Mouse (Mus musculus) ES-Bruce4 (cell line): ENCODE results near the gene Gpc5. TPM values are rescaled to one million over a fixed set of nuclear protein-coding genes. Genes with fewer than 3 reads are reported as not detected.

Experiments used
- H3K27ac ChIP-seq: 2 replicates; pipeline ENCODE4 v1.5.1; 2012; ENCODE audit warnings: low read length, inconsistent platforms; ENCODE audit not compliant: insufficient read depth
- H3K27me3 ChIP-seq: 2 replicates; pipeline ENCODE4 v1.6.1; 2012; ENCODE audit warnings: mild to moderate bottlenecking, low read length, inconsistent platforms; ENCODE audit not compliant: control insufficient read depth, poor library complexity, insufficient read depth, severe bottlenecking
- H3K36me3 ChIP-seq: 2 replicates; pipeline ENCODE4 v1.6.1; 2012; ENCODE audit warnings: inconsistent platforms, mild to moderate bottlenecking, low read length, moderate library complexity; ENCODE audit not compliant: control insufficient read depth, poor library complexity, insufficient read depth, severe bottlenecking
- H3K4me1 ChIP-seq: one replicate; pipeline ENCODE4 v1.8.1; 2011; ENCODE audit warnings: low read length; ENCODE audit not compliant: control insufficient read depth, insufficient read depth
- H3K4me3 ChIP-seq: 2 replicates; pipeline ENCODE4 v1.5.1; 2011; ENCODE audit warnings: low read depth, mild to moderate bottlenecking, low read length
- H3K9ac ChIP-seq: 2 replicates; pipeline ENCODE4 v1.6.1; 2012; ENCODE audit warnings: low read depth, mild to moderate bottlenecking, inconsistent platforms; ENCODE audit not compliant: poor library complexity, severe bottlenecking
- H3K9me3 ChIP-seq: replicated peaks from 2 replicates; pipeline ENCODE4 v1.6.1; 2012; ENCODE audit warnings: mild to moderate bottlenecking, low read length, inconsistent platforms; ENCODE audit not compliant: control insufficient read depth, poor library complexity, insufficient read depth, severe bottlenecking
- CTCF ChIP-seq: IDR thresholded peaks from one replicate; pipeline ENCODE4 v1.8.1; 2011; ENCODE audit warnings: low read depth, low read length
- EP300 ChIP-seq: IDR thresholded peaks from 2 replicates; pipeline ENCODE4 v1.6.1; 2011; ENCODE audit warnings: low read depth, low read length; ENCODE audit not compliant: insufficient read depth
- POLR2A ChIP-seq: IDR thresholded peaks from one replicate; pipeline ENCODE4 v1.8.1; 2011; ENCODE audit warnings: low read length; ENCODE audit not compliant: insufficient read depth
- polyA plus RNA-seq: library from polyadenylated mRNA; stranded (reverse); fragments of >200 nt; gene quantifications from 2 replicates; pipeline ENCODE4 v1.2.4, GENCODE M21; 2011; ENCODE audit warnings: low read depth; ENCODE audit not compliant: missing spikeins, insufficient read depth, insufficient read length

Gpc5 gene
- polyA plus RNA-seq, 1 experiment = not detected

DNA sequence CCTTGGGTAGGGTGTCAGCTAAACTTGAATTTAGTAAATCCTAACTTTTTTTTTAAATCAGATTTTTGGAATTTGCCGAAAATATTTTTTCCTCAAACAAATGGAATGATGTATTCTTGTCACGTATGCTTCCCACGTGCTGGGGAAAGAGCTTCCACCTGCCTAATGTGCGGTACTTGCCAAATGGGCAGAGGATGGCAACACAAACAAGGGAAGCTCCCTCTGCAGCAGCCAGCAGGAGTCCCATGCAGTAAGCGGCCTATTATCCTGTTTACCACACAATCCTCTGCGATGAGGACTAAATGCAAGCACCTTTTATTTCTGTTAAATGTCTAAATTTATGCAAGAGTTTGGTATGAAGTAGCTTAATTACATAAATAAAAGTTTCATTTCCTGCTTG is 178.4 kb downstream of the Gpc5 start:
- Histone ChIP-seq H3K9ac (no peak overlapping the region), H3K4me3 (no peak overlapping the region), H3K4me1 (no peaks in the 10 kb centered on the region), H3K36me3 (no peaks in the 10 kb centered on the region), H3K27ac (no peak overlapping the region), H3K9me3 (no peaks in the 10 kb centered on the region), H3K27me3 (no peaks in the 10 kb centered on the region)
- TF ChIP-seq EP300 = no peak
- no peak for TF ChIP-seq POLR2A
- TF ChIP-seq CTCF = no peak

DNA sequence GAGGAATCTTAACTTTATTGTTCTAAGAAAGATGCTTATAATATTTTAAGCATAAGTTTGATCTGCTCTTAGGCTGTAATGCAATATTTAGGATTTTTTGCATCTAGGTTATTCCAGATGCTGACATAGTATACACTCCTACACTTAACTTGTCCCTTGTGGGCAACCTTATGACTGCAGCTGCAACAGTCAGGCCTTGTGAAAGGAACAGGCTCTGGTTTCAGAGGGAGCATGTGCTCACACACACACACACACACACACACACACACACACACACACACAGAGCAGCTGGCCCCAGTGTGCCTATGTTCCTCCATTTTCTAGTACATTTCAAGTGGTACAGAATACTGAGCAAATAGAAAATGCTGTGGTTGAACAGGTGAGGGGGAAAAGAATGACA is 190.8 kb downstream of the Gpc5 start:
- no peak overlapping the region for H3K27ac ChIP-seq
- no peaks in the 10 kb centered on the region for H3K4me1 ChIP-seq
- H3K27me3 ChIP-seq = no peaks in the 10 kb centered on the region
- no peak overlapping the region for H3K9ac ChIP-seq
- H3K4me3 ChIP-seq = no peak overlapping the region
- no peaks in the 10 kb centered on the region for H3K36me3 ChIP-seq
- no peaks in the 10 kb centered on the region for H3K9me3 ChIP-seq
- TF ChIP-seq EP300 = no peak

DNA sequence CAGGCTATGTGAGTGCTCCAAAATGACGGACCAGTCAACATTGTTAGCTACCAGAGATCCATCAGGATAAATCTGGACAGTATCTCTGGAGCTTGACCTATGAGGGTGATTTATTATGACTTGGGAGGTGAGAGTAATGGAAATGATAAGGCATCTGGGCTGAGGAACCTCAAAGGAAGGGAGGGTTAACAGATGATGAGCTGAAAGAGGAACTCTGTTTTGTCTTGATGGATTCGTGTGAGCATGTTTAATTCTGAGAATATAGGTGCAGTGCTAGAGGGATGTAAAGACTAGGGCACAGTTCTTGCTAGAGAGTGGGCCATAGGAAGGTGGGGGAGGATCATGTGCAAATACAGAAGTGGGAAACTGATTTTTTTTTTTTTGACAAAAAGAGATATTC is 232.2 kb downstream of the Gpc5 start:
- no peaks in the 10 kb centered on the region for H3K9me3 ChIP-seq
- H3K4me1 ChIP-seq = no peaks in the 10 kb centered on the region
- no peak overlapping the region for H3K9ac ChIP-seq
- H3K4me3 ChIP-seq = no peak overlapping the region
- H3K27ac ChIP-seq = no peak overlapping the region
- no peaks in the 10 kb centered on the region for H3K36me3 ChIP-seq
- H3K27me3 ChIP-seq = no peaks in the 10 kb centered on the region; the same call in 1 of the 2 replicates
- TF ChIP-seq CTCF (no peak), EP300 (no peak), POLR2A (no peak)

DNA sequence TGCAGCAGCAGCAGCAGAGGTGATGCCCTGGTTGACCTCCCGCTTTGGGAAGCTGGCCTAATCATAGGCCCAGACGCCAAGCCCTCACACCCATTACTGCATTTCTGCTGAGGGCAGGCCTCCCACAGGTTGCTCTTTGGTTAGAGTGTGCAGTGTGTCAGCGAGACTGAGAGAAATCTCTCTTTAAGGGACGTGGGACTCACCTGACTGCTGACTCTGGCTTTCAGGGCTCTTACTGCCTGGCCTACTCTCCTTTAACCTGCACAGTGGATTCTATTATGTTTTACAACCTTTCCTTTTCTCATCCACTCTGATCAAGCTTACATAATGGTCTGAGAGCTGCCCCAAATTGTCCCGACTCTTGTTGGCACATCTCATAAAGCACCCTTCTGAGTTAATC is 234.4 kb downstream of the Gpc5 start:
- H3K9ac ChIP-seq = no peak overlapping the region
- H3K4me3 ChIP-seq = no peak overlapping the region
- H3K4me1 ChIP-seq = no peaks in the 10 kb centered on the region
- no peak overlapping the region for H3K27ac ChIP-seq
- TF ChIP-seq CTCF (no peak), EP300 (no peak), POLR2A (no peak)
- no peaks in the 10 kb centered on the region for H3K9me3 ChIP-seq
- no peaks in the 10 kb centered on the region; the same call in 1 of the 2 replicates for H3K27me3 ChIP-seq
- H3K36me3 ChIP-seq = no peaks in the 10 kb centered on the region

GRCm38 (mm10) chr14:115339084-115339483 is 247.1 kb downstream of the Gpc5 start:
- Histone ChIP-seq H3K4me1 (no peaks in the 10 kb centered on the region), H3K36me3 (no peaks in the 10 kb centered on the region), H3K27me3 (no peaks in the 10 kb centered on the region), H3K27ac (no peak overlapping the region), H3K9ac (no peak overlapping the region), H3K4me3 (no peak overlapping the region), H3K9me3 (no peaks in the 10 kb centered on the region)
- no peak for TF ChIP-seq CTCF
- no peak for TF ChIP-seq EP300
- no peak for TF ChIP-seq POLR2A

DNA sequence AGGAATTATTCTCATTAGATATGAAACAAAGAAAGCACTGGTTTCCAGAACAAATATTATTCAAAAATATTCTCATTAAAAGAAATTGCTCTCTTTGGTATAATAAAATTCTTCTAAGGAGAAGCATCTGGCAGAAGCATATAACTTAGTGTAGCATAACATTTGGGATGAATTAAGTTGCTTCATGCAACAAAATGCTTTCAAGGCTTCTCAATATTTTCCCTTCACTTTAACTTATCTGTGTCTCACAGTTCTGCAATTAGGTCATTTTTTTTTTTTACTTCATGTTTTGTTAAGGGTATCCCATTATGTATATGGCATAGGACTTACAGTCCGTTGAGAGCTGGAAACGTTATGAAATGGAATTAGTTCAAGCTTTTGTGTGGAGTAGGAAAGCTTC is 250.6 kb downstream of the Gpc5 start:
- Histone ChIP-seq H3K27me3 (no peaks in the 10 kb centered on the region), H3K9me3 (no peaks in the 10 kb centered on the region), H3K4me1 (no peaks in the 10 kb centered on the region), H3K27ac (no peak overlapping the region), H3K9ac (no peak overlapping the region), H3K36me3 (no peaks in the 10 kb centered on the region), H3K4me3 (no peak overlapping the region)
- no peak for TF ChIP-seq POLR2A
- no peak for TF ChIP-seq EP300
- no peak for TF ChIP-seq CTCF
